Mouse (Mus musculus): ENCODE data around the gene Svs4.
"Not testable (repeated sequence)": the region's sequence is repeated elsewhere in the genome, so short reads cannot be mapped to it uniquely, and the experiment has no call there.

Gene Svs4

GRCm38 (mm10) chr2:164278359-164278758, at the start of gene Svs4:
Gene Svs4, minus strand, starts transcription at chr2:164278459.
- no peak for DNase-seq (ENCODE audit: low spot score)

- no peak for DNase-seq (ENCODE audit: low spot score)
Observed at GRCm38 (mm10) chr2:164320983-164321382, 42.7 kb upstream of the Svs4 start.

- DNase-seq (ENCODE audit: low spot score): not testable (repeated sequence)
Observed at GRCm38 (mm10) chr2:164316451-164316850, 38.2 kb upstream of the Svs4 start, which contains the start of gene Svs6. Gene Svs6, plus strand, starts transcription at chr2:164316751.

- DNase-seq (ENCODE audit: low spot score): not testable (repeated sequence)
Observed at GRCm38 (mm10) chr2:164315460-164315859, 37.2 kb upstream of the Svs4 start.

- DNase-seq (ENCODE audit: low spot score): no peak
Observed at GRCm38 (mm10) chr2:164312599-164312998, 34.3 kb upstream of the Svs4 start.

GRCm38 (mm10) chr2:164288968-164289367, 10.7 kb upstream of the Svs4 start, which contains the start of gene Svs3a:
Gene Svs3a, plus strand, starts transcription at chr2:164289268.
- not testable (repeated sequence) for DNase-seq (ENCODE audit: low spot score)

GRCm38 (mm10) chr2:164256540-164256939, 21.7 kb downstream of the Svs4 start, which contains the start of gene Svs3b:
Gene Svs3b, minus strand, starts transcription at chr2:164256640.
- not testable (repeated sequence) for DNase-seq (ENCODE audit: low spot score)

- no peak for DNase-seq (ENCODE audit: low spot score)
Observed at GRCm38 (mm10) chr2:164238366-164238765, 39.9 kb downstream of the Svs4 start, which contains the start of gene Svs2. Gene Svs2, minus strand, starts transcription at chr2:164238466.

GRCm38 (mm10) chr2:164232671-164233070, 45.6 kb downstream of the Svs4 start:
- no peak for DNase-seq (ENCODE audit: low spot score)

- DNase-seq (ENCODE audit: low spot score): no peak
Observed at GRCm38 (mm10) chr2:164228361-164229070, 49.7 kb downstream of the Svs4 start.

All from retina, embryonic 14.5 days (tissue).